Mouse (Mus musculus) liver, embryonic 16.5 days (tissue): Measurements from ENCODE around the gene Olfr1402. TPM values are rescaled to one million over a fixed set of nuclear protein-coding genes. Genes with fewer than 3 reads are reported as not detected.

ENCODE experiments used
- ATAC-seq: fragments of 200-750 bp; cut with Nextera tagmentation; 2 replicates; pipeline ENCODE4 v1.8.0; 2017; ENCODE audit warnings: low read depth, mild to moderate bottlenecking, moderate number of reproducible peaks, moderate library complexity
- H3K27ac ChIP-seq: fragments of 300-500 bp; sonication (generic); 2 replicates; pipeline ENCODE4 v1.5.1; 2014; ENCODE audit warnings: mild to moderate bottlenecking, low read length
- H3K27me3 ChIP-seq: fragments of 300-500 bp; sonication (generic); 2 replicates; pipeline ENCODE4 v1.6.1; 2014; ENCODE audit warnings: low read depth, low read length, mixed read lengths; ENCODE audit not compliant: control insufficient read depth, insufficient read depth
- H3K36me3 ChIP-seq: fragments of 300-500 bp; sonication (generic); 2 replicates; pipeline ENCODE4 v1.6.1; 2014; ENCODE audit warnings: mild to moderate bottlenecking; ENCODE audit not compliant: control insufficient read depth, insufficient read depth
- H3K4me1 ChIP-seq: fragments of 300-500 bp; sonication (generic); 2 replicates; pipeline ENCODE4 v1.6.1; 2014; ENCODE audit warnings: low read depth, low read length, mixed read lengths; ENCODE audit not compliant: control insufficient read depth
- H3K4me2 ChIP-seq: fragments of 300-500 bp; sonication (generic); 2 replicates; pipeline ENCODE4 v1.6.1; 2014; ENCODE audit warnings: low read depth, low read length, mixed read lengths
- H3K4me3 ChIP-seq: fragments of 300-500 bp; sonication (generic); 2 replicates; pipeline ENCODE4 v1.5.1; 2014; ENCODE audit warnings: low read depth, mild to moderate bottlenecking, low read length
- H3K9ac ChIP-seq: fragments of 300-500 bp; sonication (generic); 2 replicates; pipeline ENCODE4 v1.6.1; 2014; ENCODE audit warnings: low read depth, low read length
- H3K9me3 ChIP-seq: fragments of 300-500 bp; sonication (generic); replicated peaks from 2 replicates; pipeline ENCODE4 v1.6.1; 2016; ENCODE audit warnings: low read length; ENCODE audit not compliant: control insufficient read depth
- WGBS: fragments of 180-500 bp; shearing (Covaris S2); extraction: QIAGEN DNeasy Blood & Tissue Kit; methylation state at CpG from one replicate; pipeline ENCODE4 v1.1.7; 2014; ENCODE audit not compliant: insufficient replicate concordance; 5-methylcytosine and 5-hydroxymethylcytosine counted together
- polyA plus RNA-seq: library from polyadenylated mRNA; unstranded; fragments of >200 nt; fragmentation: Nextera tagmentation; extraction: Ambion mirVana; gene quantifications from 2 replicates; pipeline ENCODE4 v1.2.1, GENCODE M21; 2015

Gene Olfr1402
- not detected in 2 replicates for polyA plus RNA-seq

GRCm38 (mm10) chr3:97421920-97422319, at the start of gene Olfr1402:
Gene Olfr1402 (minus strand): TSS chr3:97422020.
- no peaks in the 10 kb centered on the region for H3K4me1 ChIP-seq
- H3K36me3 ChIP-seq, result no peaks in the 10 kb centered on the region
- H3K4me3 ChIP-seq, result no peak within 1 kb of the TSS

GRCm38 (mm10) chr3:97455286-97455685, 33.5 kb upstream of the Olfr1402 start:
- no peaks in the 10 kb centered on the region for H3K9me3 ChIP-seq
- no peaks in the 10 kb centered on the region for H3K4me1 ChIP-seq
- no peak overlapping the region for H3K27ac ChIP-seq
- no peak for ATAC-seq
- no peak overlapping the region for H3K4me3 ChIP-seq
- no peaks in the 10 kb centered on the region for H3K36me3 ChIP-seq
- no peak overlapping the region for H3K4me2 ChIP-seq
- 58% methylated on average over 4 of the region's 4 CpGs for WGBS
- no peak overlapping the region for H3K9ac ChIP-seq
- no peaks in the 10 kb centered on the region for H3K27me3 ChIP-seq

More at GRCm38 (mm10) chr3:97421920-97422319, at the start of gene Olfr1402:
- no peak within 1 kb of the TSS for H3K27ac ChIP-seq
- 47% methylated on average over 1 of the region's 1 CpGs for WGBS
- ATAC-seq, result no peak
- H3K27me3 ChIP-seq, result no peaks in the 10 kb centered on the region
- H3K4me2 ChIP-seq, result no peak within 1 kb of the TSS
- no peak within 1 kb of the TSS for H3K9ac ChIP-seq
- no peaks in the 10 kb centered on the region for H3K9me3 ChIP-seq

- 35% methylated on average over 2 of the region's 2 CpGs for WGBS
- ATAC-seq, result no peak
These were observed 16.8 kb upstream of the Olfr1402 start for GRCm38 (mm10) chr3:97438619-97439018.

GRCm38 (mm10) chr3:97394289-97394688, 27.5 kb downstream of the Olfr1402 start:
- Histone ChIP-seq H3K4me1 (no peaks in the 10 kb centered on the region), H3K4me2 (no peak overlapping the region), H3K27ac (no peak overlapping the region), H3K36me3 (no peaks in the 10 kb centered on the region), H3K4me3 (no peak overlapping the region), H3K9me3 (no peaks in the 10 kb centered on the region; the same call in 1 of the 2 replicates), H3K9ac (no peak overlapping the region), H3K27me3 (no peaks in the 10 kb centered on the region)
- ATAC-seq, result no peak
- 17% methylated on average over 1 of the region's 1 CpGs for WGBS

More at GRCm38 (mm10) chr3:97438619-97439018, 16.8 kb upstream of the Olfr1402 start:
- Histone ChIP-seq H3K4me2 (no peak overlapping the region), H3K9ac (no peak overlapping the region), H3K9me3 (no peaks in the 10 kb centered on the region), H3K27ac (no peak overlapping the region), H3K36me3 (no peaks in the 10 kb centered on the region), H3K27me3 (no peaks in the 10 kb centered on the region), H3K4me1 (no peaks in the 10 kb centered on the region), H3K4me3 (no peak overlapping the region)

GRCm38 (mm10) chr3:97393079-97393478, 28.7 kb downstream of the Olfr1402 start:
- no peak for ATAC-seq
- Histone ChIP-seq H3K36me3 (no peaks in the 10 kb centered on the region), H3K4me1 (no peaks in the 10 kb centered on the region), H3K27ac (no peak overlapping the region), H3K9me3 (no peaks in the 10 kb centered on the region; the same call in 1 of the 2 replicates), H3K4me3 (no peak overlapping the region), H3K9ac (no peak overlapping the region), H3K27me3 (no peaks in the 10 kb centered on the region), H3K4me2 (no peak overlapping the region)
- WGBS, result 52% methylated on average over 5 of the region's 5 CpGs

- no peak overlapping the region for H3K9ac ChIP-seq
- no peak overlapping the region for H3K4me2 ChIP-seq
- no peak overlapping the region for H3K27ac ChIP-seq
- H3K4me1 ChIP-seq, result no peaks in the 10 kb centered on the region
- H3K27me3 ChIP-seq, result no peaks in the 10 kb centered on the region
- no peaks in the 10 kb centered on the region for H3K36me3 ChIP-seq
- ATAC-seq, result no peak
- H3K9me3 ChIP-seq, result no peaks in the 10 kb centered on the region
- no peak overlapping the region for H3K4me3 ChIP-seq
These were observed 51.4 kb downstream of the Olfr1402 start for GRCm38 (mm10) chr3:97370382-97370781.

- WGBS, result 66% methylated on average over 3 of the region's 3 CpGs
- no peak overlapping the region for H3K27ac ChIP-seq
- ATAC-seq, result no peak
These were observed 58.3 kb downstream of the Olfr1402 start for GRCm38 (mm10) chr3:97363418-97364098.

GRCm38 (mm10) chr3:97358448-97358847, 63.4 kb downstream of the Olfr1402 start:
- 61% methylated on average over 1 of the region's 1 CpGs for WGBS
- no peak for ATAC-seq
- H3K4me2 ChIP-seq, result no peak overlapping the region
- H3K9ac ChIP-seq, result no peak overlapping the region
- H3K27me3 ChIP-seq, result no peaks in the 10 kb centered on the region
- H3K27ac ChIP-seq, result no peak overlapping the region
- H3K36me3 ChIP-seq, result no peaks in the 10 kb centered on the region
- no peaks in the 10 kb centered on the region for H3K9me3 ChIP-seq
- H3K4me3 ChIP-seq, result no peak overlapping the region
- no peaks in the 10 kb centered on the region for H3K4me1 ChIP-seq

More at GRCm38 (mm10) chr3:97363418-97364098, 58.3 kb downstream of the Olfr1402 start:
- Histone ChIP-seq H3K4me3 (no peak overlapping the region), H3K9ac (no peak overlapping the region), H3K9me3 (no peaks in the 10 kb centered on the region), H3K4me1 (no peaks in the 10 kb centered on the region), H3K4me2 (no peak overlapping the region), H3K27me3 (no peaks in the 10 kb centered on the region), H3K36me3 (no peaks in the 10 kb centered on the region)
